Mouse (Mus musculus): ENCODE results near the gene Anxa2. TPM values are rescaled to one million over a fixed set of nuclear protein-coding genes. Genes with fewer than 3 reads are reported as not detected.

Anxa2 gene
- polyA plus RNA-seq, 1 experiment from 2014 or later: 753 TPM

- Histone ChIP-seq H3K9ac (replicated peaks; ENCODE audit: low read length) (no peak overlapping the region; the same call in 1 of the 2 replicates), H3K4me1 (ENCODE audit: insufficient read depth, low read length) (peaks cover 75% of the 10 kb centered on the region), H3K4me3 (ENCODE audit: low read length) (no peak overlapping the region), H3K9me3 (ENCODE audit: low read length) (no peaks in the 10 kb centered on the region), H3K27ac (ENCODE audit: low read length) (peak overlapping the region; percentile 85), H3K27me3 (ENCODE audit: insufficient read depth, low read length) (no peaks in the 10 kb centered on the region), H3K4me2 (replicated peaks; ENCODE audit: low read depth, low read length) (peak overlapping the region; percentile 13; the same call in 1 of the 2 replicates), H3K36me3 (ENCODE audit: insufficient read depth, low read length) (peaks cover 10% of the 10 kb centered on the region; the same call in 1 of the 2 replicates)
- peak; percentile 82 for ATAC-seq (ENCODE audit: low FRiP score, low TSS enrichment)
- 7% methylated on average over 6 of the region's 6 CpGs for WGBS
These were observed 17.5 kb downstream of the Anxa2 start for GRCm38 (mm10) chr9:69470921-69471320.

- 41% methylated on average over 6 of the region's 6 CpGs for WGBS
- ATAC-seq (ENCODE audit: low FRiP score, low TSS enrichment): peak; percentile 35; the same call in 1 of the 2 replicates
- H3K27me3 ChIP-seq (ENCODE audit: insufficient read depth, low read length): no peaks in the 10 kb centered on the region
- H3K27ac ChIP-seq (ENCODE audit: low read length): peak overlapping the region; percentile 73
- H3K4me3 ChIP-seq (ENCODE audit: low read length): no peak overlapping the region
- H3K4me1 ChIP-seq (ENCODE audit: insufficient read depth, low read length): peaks cover 72% of the 10 kb centered on the region
- H3K9me3 ChIP-seq (ENCODE audit: low read length): no peaks in the 10 kb centered on the region
- H3K4me2 ChIP-seq (replicated peaks; ENCODE audit: low read depth, low read length): no peak overlapping the region
- H3K36me3 ChIP-seq (ENCODE audit: insufficient read depth, low read length): peaks cover 12% of the 10 kb centered on the region; the same call in 1 of the 2 replicates
- H3K9ac ChIP-seq (replicated peaks; ENCODE audit: low read length): no peak overlapping the region
These were observed 19.3 kb downstream of the Anxa2 start for GRCm38 (mm10) chr9:69472724-69473123.

- ATAC-seq (ENCODE audit: low FRiP score, low TSS enrichment): no peak
- no peak overlapping the region for H3K27ac ChIP-seq (ENCODE audit: low read length)
- no peak overlapping the region for H3K4me2 ChIP-seq (replicated peaks; ENCODE audit: low read depth, low read length)
- H3K4me1 ChIP-seq (ENCODE audit: insufficient read depth, low read length): peaks cover 60% of the 10 kb centered on the region
- H3K9ac ChIP-seq (replicated peaks; ENCODE audit: low read length): no peak overlapping the region
- no peaks in the 10 kb centered on the region for H3K27me3 ChIP-seq (ENCODE audit: insufficient read depth, low read length)
- peaks cover 20% of the 10 kb centered on the region for H3K36me3 ChIP-seq (ENCODE audit: insufficient read depth, low read length)
- H3K9me3 ChIP-seq (ENCODE audit: low read length): no peaks in the 10 kb centered on the region
- WGBS: 86% methylated on average over 6 of the region's 6 CpGs
- no peak overlapping the region for H3K4me3 ChIP-seq (ENCODE audit: low read length)
These were observed 22.5 kb downstream of the Anxa2 start for GRCm38 (mm10) chr9:69475873-69476272.

- Histone ChIP-seq H3K36me3 (ENCODE audit: insufficient read depth, low read length) (peaks cover 26% of the 10 kb centered on the region), H3K9ac (replicated peaks; ENCODE audit: low read length) (peak overlapping the region; percentile 36; the same call in 1 of the 2 replicates), H3K27ac (ENCODE audit: low read length) (peak overlapping the region; percentile 61), H3K27me3 (ENCODE audit: insufficient read depth, low read length) (no peaks in the 10 kb centered on the region), H3K9me3 (ENCODE audit: low read length) (no peaks in the 10 kb centered on the region), H3K4me3 (ENCODE audit: low read length) (no peak overlapping the region), H3K4me2 (replicated peaks; ENCODE audit: low read depth, low read length) (no peak overlapping the region), H3K4me1 (ENCODE audit: insufficient read depth, low read length) (peaks cover 45% of the 10 kb centered on the region)
- 34% methylated on average over 14 of the region's 14 CpGs for WGBS
- ATAC-seq (ENCODE audit: low FRiP score, low TSS enrichment): no peak
These were observed 23.9 kb downstream of the Anxa2 start for GRCm38 (mm10) chr9:69477195-69477823.

- Histone ChIP-seq H3K4me2 (replicated peaks; ENCODE audit: low read depth, low read length) (no peak overlapping the region), H3K4me1 (ENCODE audit: insufficient read depth, low read length) (peaks cover 40% of the 10 kb centered on the region), H3K36me3 (ENCODE audit: insufficient read depth, low read length) (peaks cover 28% of the 10 kb centered on the region), H3K4me3 (ENCODE audit: low read length) (no peak overlapping the region), H3K27ac (ENCODE audit: low read length) (peak overlapping the region; percentile 61; the same call in 1 of the 2 replicates), H3K9me3 (ENCODE audit: low read length) (no peaks in the 10 kb centered on the region), H3K9ac (replicated peaks; ENCODE audit: low read length) (peak overlapping the region; percentile 9; the same call in 1 of the 2 replicates), H3K27me3 (ENCODE audit: insufficient read depth, low read length) (no peaks in the 10 kb centered on the region)
- WGBS: 50% methylated on average over 6 of the region's 6 CpGs
- ATAC-seq (ENCODE audit: low FRiP score, low TSS enrichment): no peak
These were observed 24.4 kb downstream of the Anxa2 start for GRCm38 (mm10) chr9:69477824-69478222.

GRCm38 (mm10) chr9:69480344-69480743, 26.9 kb downstream of the Anxa2 start:
- 0% methylated on average over 1 of the region's 1 CpGs for WGBS
- peak; percentile 42; the same call in 1 of the 2 replicates for ATAC-seq (ENCODE audit: low FRiP score, low TSS enrichment)
- Histone ChIP-seq H3K9me3 (ENCODE audit: low read length) (no peaks in the 10 kb centered on the region), H3K4me1 (ENCODE audit: insufficient read depth, low read length) (peaks cover 34% of the 10 kb centered on the region), H3K27ac (ENCODE audit: low read length) (no peak overlapping the region), H3K4me2 (replicated peaks; ENCODE audit: low read depth, low read length) (no peak overlapping the region), H3K4me3 (ENCODE audit: low read length) (no peak overlapping the region), H3K9ac (replicated peaks; ENCODE audit: low read length) (no peak overlapping the region), H3K36me3 (ENCODE audit: insufficient read depth, low read length) (peaks cover 43% of the 10 kb centered on the region), H3K27me3 (ENCODE audit: insufficient read depth, low read length) (no peaks in the 10 kb centered on the region)

- Histone ChIP-seq H3K27me3 (ENCODE audit: insufficient read depth, low read length) (no peaks in the 10 kb centered on the region), H3K27ac (ENCODE audit: low read length) (no peak overlapping the region), H3K9ac (replicated peaks; ENCODE audit: low read length) (no peak overlapping the region), H3K36me3 (ENCODE audit: insufficient read depth, low read length) (peaks cover 56% of the 10 kb centered on the region), H3K4me3 (ENCODE audit: low read length) (no peak overlapping the region), H3K4me1 (ENCODE audit: insufficient read depth, low read length) (peaks cover 6% of the 10 kb centered on the region; the same call in 1 of the 2 replicates), H3K4me2 (replicated peaks; ENCODE audit: low read depth, low read length) (no peak overlapping the region), H3K9me3 (ENCODE audit: low read length) (no peaks in the 10 kb centered on the region)
- ATAC-seq (ENCODE audit: low FRiP score, low TSS enrichment): no peak
- 66% methylated on average over 12 of the region's 12 CpGs for WGBS
These were observed 30.4 kb downstream of the Anxa2 start for GRCm38 (mm10) chr9:69483811-69484210.

- Histone ChIP-seq H3K9ac (replicated peaks; ENCODE audit: low read length) (no peak overlapping the region), H3K36me3 (ENCODE audit: insufficient read depth, low read length) (peaks cover 78% of the 10 kb centered on the region)
These were observed 32.7 kb downstream of the Anxa2 start for GRCm38 (mm10) chr9:69486140-69486539.

GRCm38 (mm10) chr9:69488510-69488909, 35.1 kb downstream of the Anxa2 start:
- WGBS: 48% methylated on average over 8 of the region's 8 CpGs
- peaks cover 87% of the 10 kb centered on the region for H3K36me3 ChIP-seq (ENCODE audit: insufficient read depth, low read length)
- no peak overlapping the region for H3K27ac ChIP-seq (ENCODE audit: low read length)
- no peak overlapping the region for H3K9ac ChIP-seq (replicated peaks; ENCODE audit: low read length)
- H3K27me3 ChIP-seq (ENCODE audit: insufficient read depth, low read length): no peaks in the 10 kb centered on the region
- H3K9me3 ChIP-seq (ENCODE audit: low read length): 0 out of 2 replicates have a peak, but pooled peaks cover 4% of the 10 kb centered on the region
- no peak overlapping the region for H3K4me2 ChIP-seq (replicated peaks; ENCODE audit: low read depth, low read length)
- no peaks in the 10 kb centered on the region for H3K4me1 ChIP-seq (ENCODE audit: insufficient read depth, low read length)
- ATAC-seq (ENCODE audit: low FRiP score, low TSS enrichment): no peak
- no peak overlapping the region for H3K4me3 ChIP-seq (ENCODE audit: low read length)

More at GRCm38 (mm10) chr9:69486140-69486539, 32.7 kb downstream of the Anxa2 start:
- ATAC-seq (ENCODE audit: low FRiP score, low TSS enrichment): no peak
- Histone ChIP-seq H3K4me2 (replicated peaks; ENCODE audit: low read depth, low read length) (no peak overlapping the region), H3K4me3 (ENCODE audit: low read length) (no peak overlapping the region), H3K9me3 (ENCODE audit: low read length) (no peaks in the 10 kb centered on the region), H3K27me3 (ENCODE audit: insufficient read depth, low read length) (no peaks in the 10 kb centered on the region), H3K4me1 (ENCODE audit: insufficient read depth, low read length) (no peaks in the 10 kb centered on the region), H3K27ac (ENCODE audit: low read length) (no peak overlapping the region)
- WGBS: 68% methylated on average over 8 of the region's 8 CpGs

- ATAC-seq (ENCODE audit: low FRiP score, low TSS enrichment): no peak
- Histone ChIP-seq H3K27me3 (ENCODE audit: insufficient read depth, low read length) (no peaks in the 10 kb centered on the region), H3K9me3 (ENCODE audit: low read length) (0 out of 2 replicates have a peak, but pooled peaks cover 4% of the 10 kb centered on the region), H3K27ac (ENCODE audit: low read length) (no peak overlapping the region), H3K4me1 (ENCODE audit: insufficient read depth, low read length) (no peaks in the 10 kb centered on the region), H3K4me3 (ENCODE audit: low read length) (no peak overlapping the region), H3K9ac (replicated peaks; ENCODE audit: low read length) (no peak overlapping the region), H3K4me2 (replicated peaks; ENCODE audit: low read depth, low read length) (no peak overlapping the region), H3K36me3 (ENCODE audit: insufficient read depth, low read length) (peaks cover 86% of the 10 kb centered on the region)
- WGBS: 28% methylated on average over 5 of the region's 5 CpGs
These were observed 35.6 kb downstream of the Anxa2 start for GRCm38 (mm10) chr9:69488972-69489371.
